Mouse (Mus musculus): Measurements from ENCODE around the gene Nmrk2. TPM values are rescaled to one million over a fixed set of nuclear protein-coding genes. Genes with fewer than 3 reads are reported as not detected.
"Not testable (repeated sequence)": the region's sequence is repeated elsewhere in the genome, so short reads cannot be mapped to it uniquely, and the experiment has no call there.

Gene Nmrk2
- polyA plus RNA-seq, 1 experiment = not detected

DNA sequence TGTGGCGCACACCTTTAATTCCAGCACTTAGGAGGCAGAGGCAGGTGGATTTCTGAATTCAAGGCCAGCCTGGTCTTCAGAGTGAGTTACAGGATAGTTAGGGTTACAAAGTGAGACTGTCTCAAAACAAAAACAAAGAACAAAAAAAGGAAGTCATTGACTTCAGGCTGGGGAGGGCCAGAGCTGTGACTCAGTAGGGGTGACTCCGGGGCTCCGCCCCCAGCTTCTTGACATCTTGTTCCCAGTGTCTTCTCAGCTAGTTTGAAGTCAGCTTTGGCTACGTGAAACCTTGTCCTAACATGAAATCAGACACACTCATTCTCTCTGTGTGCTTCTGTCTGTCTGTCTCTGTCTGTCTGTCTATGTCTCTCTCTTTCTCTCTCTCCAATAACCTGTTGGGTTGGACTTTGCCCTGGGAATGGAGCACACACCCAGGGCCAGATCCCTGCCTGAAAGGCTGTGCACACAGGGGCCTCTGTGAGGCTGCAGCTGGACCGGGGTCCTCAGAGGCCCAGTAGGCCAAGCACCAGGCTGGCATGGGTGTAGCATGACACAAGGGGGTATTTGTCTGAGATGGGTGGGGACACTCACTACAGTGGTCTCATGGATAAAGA, 19.7 kb upstream of the Nmrk2 start:
- Histone ChIP-seq H3K4me3 (ENCODE audit: low read depth, low read length) (no peak overlapping the region), H3K9me3 (replicated peaks; ENCODE audit: control insufficient read depth, insufficient read depth, low read length, poor library complexity, severe bottlenecking) (no peaks in the 10 kb centered on the region), H3K36me3 (ENCODE audit: control insufficient read depth, insufficient read depth, low read length, poor library complexity, severe bottlenecking) (no peaks in the 10 kb centered on the region), H3K27me3 (ENCODE audit: control insufficient read depth, insufficient read depth, low read length, poor library complexity, severe bottlenecking) (no peaks in the 10 kb centered on the region), H3K27ac (ENCODE audit: insufficient read depth, low read length) (no peak overlapping the region), H3K4me1 (ENCODE audit: control insufficient read depth, insufficient read depth, low read length) (peaks cover 2% of the 10 kb centered on the region), H3K9ac (ENCODE audit: low read depth, poor library complexity, severe bottlenecking) (no peak overlapping the region)
- TF ChIP-seq EP300 (IDR thresholded peaks at IDR 0.05; ENCODE audit: insufficient read depth, low read depth, low read length) (no peak), CTCF (IDR thresholded peaks at IDR 0.05; ENCODE audit: low read depth, low read length) (no peak), POLR2A (IDR thresholded peaks at IDR 0.05; ENCODE audit: insufficient read depth, low read length) (no peak)

GRCm38 (mm10) chr10:81217964-81218363, 16.1 kb upstream of the Nmrk2 start:
- Histone ChIP-seq H3K4me3 (ENCODE audit: low read depth, low read length) (no peak overlapping the region), H3K4me1 (ENCODE audit: control insufficient read depth, insufficient read depth, low read length) (peaks cover 2% of the 10 kb centered on the region), H3K9me3 (replicated peaks; ENCODE audit: control insufficient read depth, insufficient read depth, low read length, poor library complexity, severe bottlenecking) (no peaks in the 10 kb centered on the region), H3K9ac (ENCODE audit: low read depth, poor library complexity, severe bottlenecking) (no peak overlapping the region), H3K36me3 (ENCODE audit: control insufficient read depth, insufficient read depth, low read length, poor library complexity, severe bottlenecking) (no peaks in the 10 kb centered on the region), H3K27ac (ENCODE audit: insufficient read depth, low read length) (no peak overlapping the region), H3K27me3 (ENCODE audit: control insufficient read depth, insufficient read depth, low read length, poor library complexity, severe bottlenecking) (no peaks in the 10 kb centered on the region)
- TF ChIP-seq POLR2A (IDR thresholded peaks at IDR 0.05; ENCODE audit: insufficient read depth, low read length) = no peak
- no peak for TF ChIP-seq EP300 (IDR thresholded peaks at IDR 0.05; ENCODE audit: insufficient read depth, low read depth, low read length)
- peak; percentile 79 for TF ChIP-seq CTCF (IDR thresholded peaks at IDR 0.05; ENCODE audit: low read depth, low read length)

- peak; percentile 46 for TF ChIP-seq CTCF (IDR thresholded peaks at IDR 0.05; ENCODE audit: low read depth, low read length)
- not testable (repeated sequence) for H3K4me3 ChIP-seq (ENCODE audit: low read depth, low read length); H3K36me3 ChIP-seq (ENCODE audit: control insufficient read depth, insufficient read depth, low read length, poor library complexity, severe bottlenecking); H3K4me1 ChIP-seq (ENCODE audit: control insufficient read depth, insufficient read depth, low read length); H3K9me3 ChIP-seq (replicated peaks; ENCODE audit: control insufficient read depth, insufficient read depth, low read length, poor library complexity, severe bottlenecking); H3K27ac ChIP-seq (ENCODE audit: insufficient read depth, low read length); H3K27me3 ChIP-seq (ENCODE audit: control insufficient read depth, insufficient read depth, low read length, poor library complexity, severe bottlenecking); H3K9ac ChIP-seq (ENCODE audit: low read depth, poor library complexity, severe bottlenecking)
Observed at GRCm38 (mm10) chr10:81217267-81217666, 15.4 kb upstream of the Nmrk2 start.

DNA sequence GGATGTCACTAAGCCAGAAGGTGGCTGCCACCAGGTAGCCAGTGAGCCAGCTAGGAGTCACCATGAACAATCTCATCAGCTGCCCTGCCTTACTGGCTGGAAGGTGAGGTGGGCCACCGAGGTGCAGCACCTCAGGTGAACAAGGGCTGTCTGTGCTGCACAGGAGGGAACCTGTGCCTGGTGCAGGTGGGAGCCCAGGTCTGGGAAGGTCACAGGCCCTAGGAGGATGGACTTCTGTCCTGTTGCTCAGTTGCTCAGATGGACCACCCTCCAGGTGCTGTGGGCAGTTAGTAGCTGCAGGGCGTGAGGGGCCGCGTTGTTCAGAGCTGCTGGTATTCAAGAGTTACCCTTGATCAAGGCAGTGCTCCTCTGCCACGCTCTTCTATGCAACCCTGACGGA, 15.0 kb upstream of the Nmrk2 start:
- Histone ChIP-seq H3K9ac (ENCODE audit: low read depth, poor library complexity, severe bottlenecking) (no peak overlapping the region), H3K36me3 (ENCODE audit: control insufficient read depth, insufficient read depth, low read length, poor library complexity, severe bottlenecking) (no peaks in the 10 kb centered on the region), H3K9me3 (replicated peaks; ENCODE audit: control insufficient read depth, insufficient read depth, low read length, poor library complexity, severe bottlenecking) (no peaks in the 10 kb centered on the region), H3K4me3 (ENCODE audit: low read depth, low read length) (no peak overlapping the region), H3K4me1 (ENCODE audit: control insufficient read depth, insufficient read depth, low read length) (peaks cover 2% of the 10 kb centered on the region), H3K27ac (ENCODE audit: insufficient read depth, low read length) (no peak overlapping the region), H3K27me3 (ENCODE audit: control insufficient read depth, insufficient read depth, low read length, poor library complexity, severe bottlenecking) (no peaks in the 10 kb centered on the region)
- no peak for TF ChIP-seq CTCF (IDR thresholded peaks at IDR 0.05; ENCODE audit: low read depth, low read length)
- no peak for TF ChIP-seq POLR2A (IDR thresholded peaks at IDR 0.05; ENCODE audit: insufficient read depth, low read length)
- TF ChIP-seq EP300 (IDR thresholded peaks at IDR 0.05; ENCODE audit: insufficient read depth, low read depth, low read length) = no peak

GRCm38 (mm10) chr10:81216260-81216659, 14.4 kb upstream of the Nmrk2 start:
- Histone ChIP-seq H3K27ac (ENCODE audit: insufficient read depth, low read length) (no peak overlapping the region), H3K36me3 (ENCODE audit: control insufficient read depth, insufficient read depth, low read length, poor library complexity, severe bottlenecking) (no peaks in the 10 kb centered on the region), H3K9me3 (replicated peaks; ENCODE audit: control insufficient read depth, insufficient read depth, low read length, poor library complexity, severe bottlenecking) (no peaks in the 10 kb centered on the region), H3K4me1 (ENCODE audit: control insufficient read depth, insufficient read depth, low read length) (peaks cover 2% of the 10 kb centered on the region), H3K27me3 (ENCODE audit: control insufficient read depth, insufficient read depth, low read length, poor library complexity, severe bottlenecking) (no peaks in the 10 kb centered on the region), H3K9ac (ENCODE audit: low read depth, poor library complexity, severe bottlenecking) (no peak overlapping the region), H3K4me3 (ENCODE audit: low read depth, low read length) (no peak overlapping the region)
- no peak for TF ChIP-seq EP300 (IDR thresholded peaks at IDR 0.05; ENCODE audit: insufficient read depth, low read depth, low read length)
- TF ChIP-seq CTCF (IDR thresholded peaks at IDR 0.05; ENCODE audit: low read depth, low read length) = no peak

DNA sequence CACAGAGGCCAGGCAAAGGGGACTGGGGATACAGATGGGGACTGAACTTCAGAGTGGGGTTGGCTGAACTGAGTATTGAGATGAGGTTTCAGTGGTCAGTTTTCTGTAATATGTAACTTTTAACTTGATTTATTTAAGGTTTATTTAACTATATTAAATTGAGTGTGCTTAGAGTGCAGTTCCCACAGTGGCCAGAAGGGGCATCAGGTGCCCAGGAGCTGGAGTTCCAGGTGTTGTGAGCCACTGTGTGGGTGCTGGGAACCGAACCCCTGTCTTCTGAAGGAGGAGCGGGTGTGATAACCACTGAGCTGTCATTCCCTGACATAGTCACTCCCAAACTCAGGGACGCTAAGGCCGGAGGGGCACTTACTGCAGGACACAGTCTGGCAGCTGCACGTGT, 8.3 kb upstream of the Nmrk2 start:
- TF ChIP-seq POLR2A (IDR thresholded peaks at IDR 0.05; ENCODE audit: insufficient read depth, low read length) (no peak), CTCF (IDR thresholded peaks at IDR 0.05; ENCODE audit: low read depth, low read length) (peak; percentile 45)
- Histone ChIP-seq H3K27me3 (ENCODE audit: control insufficient read depth, insufficient read depth, low read length, poor library complexity, severe bottlenecking) (no peaks in the 10 kb centered on the region), H3K9ac (ENCODE audit: low read depth, poor library complexity, severe bottlenecking) (no peak overlapping the region), H3K4me3 (ENCODE audit: low read depth, low read length) (no peak overlapping the region), H3K36me3 (ENCODE audit: control insufficient read depth, insufficient read depth, low read length, poor library complexity, severe bottlenecking) (no peaks in the 10 kb centered on the region), H3K4me1 (ENCODE audit: control insufficient read depth, insufficient read depth, low read length) (no peaks in the 10 kb centered on the region), H3K9me3 (replicated peaks; ENCODE audit: control insufficient read depth, insufficient read depth, low read length, poor library complexity, severe bottlenecking) (no peaks in the 10 kb centered on the region), H3K27ac (ENCODE audit: insufficient read depth, low read length) (no peak overlapping the region)

All from ES-Bruce4 (cell line).